Comparison of ENCODE assay signal across 19 mouse cellular contexts in genomic region chr2:28540587-28541227, GRCm38 (mm10). TPM values are rescaled to one million over a fixed set of nuclear protein-coding genes. Genes with fewer than 3 reads are reported as not detected.
DNase-seq lines count a peak whose midpoint lies in the region; ATAC-seq and TF ChIP-seq lines count a peak whose summit lies in the region.
"Had no signal": no experiment of that assay in that cellular context is flagged by ENCODE, and none has a peak within 500 bp of the region (broad histone marks: within the 10 kb centered on the region; RNA-seq: fewer than 3 reads in every experiment).

No protein-coding gene starts in this region.

- 81% methylated on average over 8 of the region's 8 CpGs for WGBS in hindbrain, embryonic 15.5 days
- WGBS in hindbrain, embryonic 14.5 days: 77% methylated on average over 8 of the region's 8 CpGs
- WGBS in olfactory bulb, adult 2 months: 83% methylated on average over 8 of the region's 8 CpGs
- WGBS in forebrain, embryonic 15.5 days: 81% methylated on average over 8 of the region's 8 CpGs

- no peak for ATAC-seq in hindbrain, embryonic 15.5 days (ENCODE audit: low FRiP score, low read depth)
- ATAC-seq in hindbrain, embryonic 14.5 days (ENCODE audit: low FRiP score): no peak
- ATAC-seq in forebrain, embryonic 15.5 days (replicated peaks): no peak
- ATAC-seq: forebrain, postnatal 0 days had no signal

- no peak for TF ChIP-seq POLR2A in olfactory bulb, adult 2 months (IDR thresholded peaks at IDR 0.05; ENCODE audit: insufficient read depth, low read depth, low read length)

- no peak overlapping the region for H3K4me2 ChIP-seq in hindbrain, embryonic 15.5 days
- no peak overlapping the region for H3K4me2 ChIP-seq in hindbrain, embryonic 14.5 days (replicated peaks)
- no peak overlapping the region for H3K4me2 ChIP-seq in forebrain, embryonic 15.5 days (replicated peaks)
- H3K4me2 ChIP-seq: limb, embryonic 15.5 days; midbrain, embryonic 12.5 days; neural tube, embryonic 15.5 days; stomach, embryonic 15.5 days had no signal

- no peaks in the 10 kb centered on the region for H3K27me3 ChIP-seq in hindbrain, embryonic 15.5 days
- no peaks in the 10 kb centered on the region for H3K27me3 ChIP-seq in hindbrain, embryonic 14.5 days (ENCODE audit: control insufficient read depth, insufficient read depth, low read length)
- H3K27me3 ChIP-seq in forebrain, embryonic 15.5 days: no peaks in the 10 kb centered on the region
- H3K27me3 ChIP-seq: limb, embryonic 15.5 days; midbrain, embryonic 12.5 days; neural tube, embryonic 15.5 days; stomach, embryonic 15.5 days had no signal

- DNase-seq in cerebellum, adult 11 months: peak; percentile 16
- DNase-seq in cerebellum, postnatal 36 days: no peak
- no peak for DNase-seq in hindbrain, embryonic 14.5 days (ENCODE audit: low spot score)
- no peak for DNase-seq in urinary bladder, adult 2 months (ENCODE audit: low spot score)
- DNase-seq: adrenal gland, adult 2 months; cerebellum, adult 9-10 months; forebrain, postnatal 0 days; kidney, adult 8-10 months; layer of hippocampus, postnatal 36 days had no signal

- H3K4me1 ChIP-seq in hindbrain, embryonic 15.5 days (replicated peaks): peaks cover 52% of the 10 kb centered on the region
- peaks cover 45% of the 10 kb centered on the region for H3K4me1 ChIP-seq in hindbrain, embryonic 14.5 days (replicated peaks; ENCODE audit: control insufficient read depth, insufficient read depth, low read length)
- H3K4me1 ChIP-seq in brown adipose tissue, adult 24 weeks (ENCODE audit: control insufficient read depth, insufficient read depth, insufficient read length, low read length): peaks cover 47% of the 10 kb centered on the region
- peaks cover 63% of the 10 kb centered on the region for H3K4me1 ChIP-seq in olfactory bulb, adult 2 months (ENCODE audit: control insufficient read depth, insufficient read depth, low read length)
- H3K4me1 ChIP-seq in forebrain, embryonic 15.5 days: peaks cover 52% of the 10 kb centered on the region

- no peak overlapping the region for H3K9ac ChIP-seq in hindbrain, embryonic 15.5 days
- no peak overlapping the region for H3K9ac ChIP-seq in hindbrain, embryonic 14.5 days
- no peak overlapping the region for H3K9ac ChIP-seq in forebrain, embryonic 15.5 days (replicated peaks)
- H3K9ac ChIP-seq: forebrain, postnatal 0 days; limb, embryonic 15.5 days; midbrain, embryonic 12.5 days; neural tube, embryonic 15.5 days; stomach, embryonic 15.5 days had no signal

- H3K27ac ChIP-seq in hindbrain, embryonic 15.5 days (replicated peaks): peak overlapping the region; percentile 80; the same call in 1 of the 2 replicates
- H3K27ac ChIP-seq in hindbrain, embryonic 14.5 days: no peak overlapping the region
- H3K27ac ChIP-seq in brown adipose tissue, adult 24 weeks (replicated peaks; ENCODE audit: low read depth, low read length): 0 out of 2 replicates have a peak overlapping the region, but pooled peaks have one; percentile 20
- H3K27ac ChIP-seq in olfactory bulb, adult 2 months (ENCODE audit: insufficient read depth, low read depth, low read length): 0 out of 2 replicates have a peak overlapping the region, but pooled peaks have one; percentile 56
- no peak overlapping the region for H3K27ac ChIP-seq in forebrain, embryonic 15.5 days (replicated peaks)
- H3K27ac ChIP-seq: limb, embryonic 15.5 days had no signal

- no peak overlapping the region for H3K4me3 ChIP-seq in hindbrain, embryonic 15.5 days
- no peak overlapping the region for H3K4me3 ChIP-seq in hindbrain, embryonic 14.5 days (replicated peaks; ENCODE audit: low read length)
- no peak overlapping the region for H3K4me3 ChIP-seq in brown adipose tissue, adult 24 weeks (ENCODE audit: insufficient read depth, low read depth, low read length)
- H3K4me3 ChIP-seq in olfactory bulb, adult 2 months (ENCODE audit: insufficient read depth, low read depth, low read length): no peak overlapping the region
- no peak overlapping the region for H3K4me3 ChIP-seq in forebrain, embryonic 15.5 days
- H3K4me3 ChIP-seq: erythroblast, embryonic 14.5 days; limb, embryonic 15.5 days; midbrain, embryonic 12.5 days; neural tube, embryonic 15.5 days; stomach, embryonic 15.5 days had no signal

- peaks cover 37% of the 10 kb centered on the region for H3K36me3 ChIP-seq in hindbrain, embryonic 15.5 days
- peaks cover 52% of the 10 kb centered on the region for H3K36me3 ChIP-seq in hindbrain, embryonic 14.5 days (replicated peaks; ENCODE audit: control insufficient read depth, insufficient read depth)
- H3K36me3 ChIP-seq in forebrain, embryonic 15.5 days: peaks cover 40% of the 10 kb centered on the region

- TF ChIP-seq CTCF in olfactory bulb, adult 2 months (IDR thresholded peaks at IDR 0.05; ENCODE audit: insufficient read depth, low read depth, low read length): no peak

- no peaks in the 10 kb centered on the region for H3K9me3 ChIP-seq in hindbrain, embryonic 15.5 days
- no peaks in the 10 kb centered on the region for H3K9me3 ChIP-seq in hindbrain, embryonic 14.5 days (ENCODE audit: control insufficient read depth, low read length)
- H3K9me3 ChIP-seq in forebrain, embryonic 15.5 days: no peaks in the 10 kb centered on the region
- H3K9me3 ChIP-seq: limb, embryonic 15.5 days; midbrain, embryonic 12.5 days; neural tube, embryonic 15.5 days; stomach, embryonic 15.5 days had no signal

RNA-seq across cellular contexts. Expression of gene Cel, which starts 22.5 kb away (rescaled TPM):
- 0.14 and 0.22 TPM in 2 replicates for polyA plus RNA-seq in hindbrain, embryonic 15.5 days (2015; fragmentation: Nextera tagmentation; extraction: Ambion mirVana)
- polyA plus RNA-seq in hindbrain, embryonic 14.5 days (2014; fragmentation: Nextera tagmentation; extraction: Ambion mirVana): not detected in 2 replicates
- not detected in 2 replicates for polyA plus RNA-seq in brown adipose tissue, adult 24 weeks (2012; ENCODE audit: insufficient read depth, insufficient read length, missing spikeins)
- polyA plus RNA-seq in olfactory bulb, adult 2 months (2012; ENCODE audit: insufficient read depth, insufficient read length, low replicate concordance, missing spikeins): not detected in 2 replicates
- 0.07 and 0.44 TPM in 2 replicates for polyA plus RNA-seq in urinary bladder, adult 2 months (2012; rRNA removed)
- 0.10 TPM in 1 of 2 replicates, not detected in the other for polyA plus RNA-seq in forebrain, embryonic 15.5 days (2015; fragmentation: Nextera tagmentation; extraction: Ambion mirVana)
- polyA plus RNA-seq: adrenal gland, adult 2 months; erythroblast, embryonic 14.5 days; forebrain, postnatal 0 days; heart, embryonic 14.5 days; limb, embryonic 15.5 days; midbrain, embryonic 12.5 days had no signal

RNA-seq across cellular contexts. Expression of gene Ralgds, which starts 27.8 kb away (rescaled TPM):
- polyA plus RNA-seq in hindbrain, embryonic 15.5 days (2015; fragmentation: Nextera tagmentation; extraction: Ambion mirVana): 90.6 and 93.2 TPM in 2 replicates
- polyA plus RNA-seq in hindbrain, embryonic 14.5 days (2014; fragmentation: Nextera tagmentation; extraction: Ambion mirVana): 92.9 and 95.5 TPM in 2 replicates
- 5.7 and 6.1 TPM in 2 replicates for polyA plus RNA-seq in brown adipose tissue, adult 24 weeks (2012; ENCODE audit: insufficient read depth, insufficient read length, missing spikeins)
- not detected in 2 replicates for polyA plus RNA-seq in olfactory bulb, adult 2 months (2012; ENCODE audit: insufficient read depth, insufficient read length, low replicate concordance, missing spikeins)
- polyA plus RNA-seq in urinary bladder, adult 2 months (2012; rRNA removed): 50.7 and 65.6 TPM in 2 replicates
- polyA plus RNA-seq in forebrain, embryonic 15.5 days (2015; fragmentation: Nextera tagmentation; extraction: Ambion mirVana): 84.6 and 87.8 TPM in 2 replicates

RNA-seq across cellular contexts. Expression of gene Gm10134, which starts 34.8 kb away (rescaled TPM):
- polyA plus RNA-seq in hindbrain, embryonic 15.5 days (2015; fragmentation: Nextera tagmentation; extraction: Ambion mirVana): 2.6 and 2.7 TPM in 2 replicates
- polyA plus RNA-seq in hindbrain, embryonic 14.5 days (2014; fragmentation: Nextera tagmentation; extraction: Ambion mirVana): 0.90 and 2.9 TPM in 2 replicates
- polyA plus RNA-seq in brown adipose tissue, adult 24 weeks (2012; ENCODE audit: insufficient read depth, insufficient read length, missing spikeins): not detected in 2 replicates
- polyA plus RNA-seq in olfactory bulb, adult 2 months (2012; ENCODE audit: insufficient read depth, insufficient read length, low replicate concordance, missing spikeins): not detected in 2 replicates
- 0.55 and 1.6 TPM in 2 replicates for polyA plus RNA-seq in urinary bladder, adult 2 months (2012; rRNA removed)
- polyA plus RNA-seq in forebrain, embryonic 15.5 days (2015; fragmentation: Nextera tagmentation; extraction: Ambion mirVana): 0.60 and 0.92 TPM in 2 replicates
- polyA plus RNA-seq: erythroblast, embryonic 14.5 days had no signal

RNA-seq across cellular contexts. Expression of gene Gtf3c5, which starts 42.8 kb away (rescaled TPM):
- polyA plus RNA-seq in hindbrain, embryonic 15.5 days (2015; fragmentation: Nextera tagmentation; extraction: Ambion mirVana): 41.6 and 42.8 TPM in 2 replicates
- 28.6 and 29.3 TPM in 2 replicates for polyA plus RNA-seq in hindbrain, embryonic 14.5 days (2014; fragmentation: Nextera tagmentation; extraction: Ambion mirVana)
- 5.2 and 6.9 TPM in 2 replicates for polyA plus RNA-seq in brown adipose tissue, adult 24 weeks (2012; ENCODE audit: insufficient read depth, insufficient read length, missing spikeins)
- not detected in 2 replicates for polyA plus RNA-seq in olfactory bulb, adult 2 months (2012; ENCODE audit: insufficient read depth, insufficient read length, low replicate concordance, missing spikeins)
- 21.3 and 21.7 TPM in 2 replicates for polyA plus RNA-seq in urinary bladder, adult 2 months (2012; rRNA removed)
- polyA plus RNA-seq in forebrain, embryonic 15.5 days (2015; fragmentation: Nextera tagmentation; extraction: Ambion mirVana): 41.8 and 42.3 TPM in 2 replicates

RNA-seq across cellular contexts. Expression of gene Gbgt1, which starts 44.0 kb away (rescaled TPM):
- polyA plus RNA-seq in hindbrain, embryonic 15.5 days (2015; fragmentation: Nextera tagmentation; extraction: Ambion mirVana): 1.1 and 2.2 TPM in 2 replicates
- 1.3 and 1.7 TPM in 2 replicates for polyA plus RNA-seq in hindbrain, embryonic 14.5 days (2014; fragmentation: Nextera tagmentation; extraction: Ambion mirVana)
- not detected in 2 replicates for polyA plus RNA-seq in brown adipose tissue, adult 24 weeks (2012; ENCODE audit: insufficient read depth, insufficient read length, missing spikeins)
- not detected in 2 replicates for polyA plus RNA-seq in olfactory bulb, adult 2 months (2012; ENCODE audit: insufficient read depth, insufficient read length, low replicate concordance, missing spikeins)
- 3.2 and 4.0 TPM in 2 replicates for polyA plus RNA-seq in urinary bladder, adult 2 months (2012; rRNA removed)
- 0.50 and 0.68 TPM in 2 replicates for polyA plus RNA-seq in forebrain, embryonic 15.5 days (2015; fragmentation: Nextera tagmentation; extraction: Ambion mirVana)
- polyA plus RNA-seq: erythroblast, embryonic 14.5 days; heart, embryonic 14.5 days had no signal

Comparison
In these comparisons a context has a peak if more than half of its experiments do, and no peak if none do; other contexts are left out.
1. H3K27ac ChIP-seq: peak in hindbrain, embryonic 15.5 days (single experiment), brown adipose tissue, adult 24 weeks (single experiment) and olfactory bulb, adult 2 months (single experiment); none in hindbrain, embryonic 14.5 days (single experiment) and forebrain, embryonic 15.5 days (single experiment).